ENCODE assay signal across 13 mouse cellular contexts in genomic region chr4:149591486-149591885, GRCm38 (mm10). TPM values are rescaled to one million over a fixed set of nuclear protein-coding genes. Genes with fewer than 3 reads are reported as not detected.
A peak's percentile ranks its signal among the peaks of the same experiment; 100 is the strongest.
DNase-seq lines count a peak whose midpoint lies in the region; ATAC-seq and TF ChIP-seq lines count a peak whose summit lies in the region.
"Had no signal": no experiment of that assay in that cellular context is flagged by ENCODE, and none has a peak within 500 bp of the region (broad histone marks: within the 10 kb centered on the region; RNA-seq: fewer than 3 reads in every experiment).

No protein-coding gene starts in this region.

- no peak for ATAC-seq in monocyte, adult 5-6 weeks (replicated peaks; ENCODE audit: insufficient number of reproducible peaks, low FRiP score, low TSS enrichment, poor library complexity, severe bottlenecking)
- ATAC-seq: hindbrain, embryonic 16.5 days had no signal

- DNase-seq in gastrocnemius, adult 2 months, result no peak
- DNase-seq in gastrocnemius, postnatal 4 days (ENCODE audit: low spot score in 2 of 2), result no peak
- DNase-seq in layer of hippocampus, adult 2 months (ENCODE audit: low spot score in 2 of 2), result no peak
- no peak for DNase-seq in layer of hippocampus, adult 18-20 months (ENCODE audit: low spot score in 2 of 2)
- DNase-seq in retina, postnatal 1 day, result peak; percentile 56
- DNase-seq in retina, embryonic 14.5 days (ENCODE audit: low spot score), result no peak
- DNase-seq in spleen, adult 18-20 months, result no peak
- DNase-seq: adrenal gland, postnatal 36 days; heart, adult 18-20 months; layer of hippocampus, adult 9-11 months had no signal

- intact Hi-C loops in gastrocnemius, adult 2 months (cut with DNase I), result loop anchor here (5.0 kb wide), 1 partner anchor 44 kb away; no protein-coding TSS in a partner anchor

- H3K4me3 ChIP-seq in gastrocnemius, adult 2 months, result no peak overlapping the region
- no peak overlapping the region for H3K4me3 ChIP-seq in layer of hippocampus, adult 2 months
- H3K4me3 ChIP-seq: embryonic facial prominence, embryonic 15.5 days had no signal

- no peak overlapping the region for H3K27ac ChIP-seq in gastrocnemius, adult 2 months
- no peak overlapping the region for H3K27ac ChIP-seq in layer of hippocampus, adult 2 months
- H3K27ac ChIP-seq: embryonic facial prominence, embryonic 15.5 days had no signal

- TF ChIP-seq CTCF in gastrocnemius, adult 2 months (IDR thresholded peaks at IDR 0.05), result peak; percentile 45; the same call in 1 of the 2 replicates
- TF ChIP-seq CTCF in layer of hippocampus, adult 2 months (conservative IDR thresholded peaks at IDR 0.05), result peak; percentile 73

RNA-seq across cellular contexts. Expression of gene Clstn1, which starts 5.2 kb away (rescaled TPM):
- total RNA-seq in gastrocnemius, adult 2 months (2021), result 10 to 100 TPM; 24.0 to 38.2 TPM
- 10 to 100 TPM; 78.9 to 80.6 TPM for total RNA-seq in gastrocnemius, postnatal 4 days (2021)
- total RNA-seq in layer of hippocampus, adult 2 months (2021), result 100 to 1,000 TPM; 748 to 817 TPM
- 100 to 1,000 TPM; 839 to 867 TPM for total RNA-seq in layer of hippocampus, adult 18-20 months (2021)
- 0.43 to 4.3 TPM (median 1.2 TPM) in 3 replicates for total RNA-seq in monocyte, adult 5-6 weeks (2017)
